Mouse (Mus musculus): ENCODE results near the gene Lamc1. TPM values are rescaled to one million over a fixed set of nuclear protein-coding genes. Genes with fewer than 3 reads are reported as not detected.
A peak's percentile ranks its signal among the peaks of the same experiment; 100 is the strongest.
"Not testable (repeated sequence)": the region's sequence is repeated elsewhere in the genome, so short reads cannot be mapped to it uniquely, and the experiment has no call there.

The Lamc1 gene
- polyA plus RNA-seq, 1 experiment: 13.0 TPM

DNA sequence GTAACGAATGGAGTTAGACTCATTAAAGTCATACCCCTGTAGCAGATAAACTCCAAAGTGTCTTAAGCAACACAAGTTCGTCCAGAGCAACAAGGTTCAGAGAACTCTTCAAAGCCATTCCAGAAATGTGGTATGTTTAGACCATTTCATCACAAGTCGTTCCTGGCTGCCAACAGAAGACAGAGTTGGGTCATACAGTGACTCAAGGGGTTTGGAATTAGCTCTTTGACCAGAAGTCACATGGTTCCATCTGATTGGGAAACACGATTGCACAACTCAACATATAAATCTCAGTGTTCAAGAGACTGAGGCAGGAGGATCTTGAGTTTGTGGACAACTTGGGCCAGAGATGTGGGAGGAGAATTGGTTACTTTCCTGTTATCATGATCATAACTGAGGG, 18.4 kb upstream of the Lamc1 start:
- TF ChIP-seq POLR2A (IDR thresholded peaks at IDR 0.05; ENCODE audit: low read depth, low read length) (no peak), CTCF (IDR thresholded peaks at IDR 0.05; ENCODE audit: extremely low read depth, insufficient read depth, insufficient read length, insufficient replicate concordance) (no peak)
- Histone ChIP-seq H3K27ac (ENCODE audit: insufficient read depth, low read length) (no peak overlapping the region), H3K4me3 (ENCODE audit: extremely low read depth, insufficient read depth, insufficient read length) (no peak overlapping the region), H3K4me1 (ENCODE audit: control insufficient read depth, insufficient read depth, insufficient read length) (no peaks in the 10 kb centered on the region; the same call in 1 of the 2 replicates), H3K36me3 (ENCODE audit: control insufficient read depth, insufficient read depth, low read length) (no peaks in the 10 kb centered on the region), H3K27me3 (ENCODE audit: control insufficient read depth, insufficient read depth, low read length) (no peaks in the 10 kb centered on the region)
- no peak for DNase-seq (ENCODE audit: low read depth in 1 of 2, low spot score in 2 of 2)
- 75% methylated on average over 4 of the region's 4 CpGs for WGBS

DNA sequence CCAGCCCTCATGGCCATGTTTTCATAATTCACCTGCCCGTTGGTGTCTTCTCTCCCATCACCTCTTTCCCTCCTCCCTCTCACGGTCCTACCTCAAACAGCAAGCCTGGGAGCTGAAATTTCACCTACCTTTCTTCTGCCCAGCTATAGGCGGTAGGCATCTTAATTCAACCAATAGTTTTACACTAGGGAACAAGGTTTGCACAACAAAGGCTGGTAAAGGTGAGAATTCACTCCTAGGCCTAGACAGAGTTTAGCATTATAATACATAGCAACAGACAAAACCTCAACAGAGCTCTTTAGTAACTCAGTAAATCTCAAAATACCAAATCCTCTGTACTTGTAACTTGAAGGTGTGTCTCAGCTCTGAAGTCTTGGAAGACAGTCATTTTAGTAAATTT, 15.1 kb upstream of the Lamc1 start:
- no peak for TF ChIP-seq POLR2A (IDR thresholded peaks at IDR 0.05; ENCODE audit: low read depth, low read length)
- TF ChIP-seq CTCF (IDR thresholded peaks at IDR 0.05; ENCODE audit: extremely low read depth, insufficient read depth, insufficient read length, insufficient replicate concordance): no peak
- Histone ChIP-seq H3K4me3 (ENCODE audit: extremely low read depth, insufficient read depth, insufficient read length) (no peak overlapping the region), H3K36me3 (ENCODE audit: control insufficient read depth, insufficient read depth, low read length) (no peaks in the 10 kb centered on the region), H3K27me3 (ENCODE audit: control insufficient read depth, insufficient read depth, low read length) (no peaks in the 10 kb centered on the region), H3K27ac (ENCODE audit: insufficient read depth, low read length) (no peak overlapping the region), H3K4me1 (ENCODE audit: control insufficient read depth, insufficient read depth, insufficient read length) (no peaks in the 10 kb centered on the region)
- 90% methylated on average over 3 of the region's 3 CpGs for WGBS
- DNase-seq (ENCODE audit: low read depth in 1 of 2, low spot score in 2 of 2): no peak

DNA sequence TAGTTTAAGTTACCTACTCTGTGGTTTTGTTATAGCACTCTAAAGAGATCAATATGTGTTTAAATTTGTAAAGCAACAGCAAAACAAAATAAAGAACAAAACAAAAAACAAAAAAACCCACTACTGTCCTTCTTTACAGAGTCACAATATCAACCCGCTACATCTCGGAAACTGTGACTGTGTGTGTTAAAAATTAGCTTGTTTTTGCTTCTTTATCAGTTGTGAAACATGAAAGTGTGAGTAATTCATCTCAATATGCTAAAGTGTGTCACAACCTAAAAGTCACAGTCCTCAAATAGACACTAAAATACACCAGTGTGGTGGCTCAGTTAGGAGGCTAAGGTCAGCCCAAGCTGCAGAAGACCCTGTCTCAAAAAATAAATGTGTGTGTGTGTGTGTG, 14.5 kb upstream of the Lamc1 start:
- no peak overlapping the region for H3K27ac ChIP-seq (ENCODE audit: insufficient read depth, low read length)
- 93% methylated on average over 2 of the region's 2 CpGs for WGBS
- H3K27me3 ChIP-seq (ENCODE audit: control insufficient read depth, insufficient read depth, low read length): no peaks in the 10 kb centered on the region
- H3K4me1 ChIP-seq (ENCODE audit: control insufficient read depth, insufficient read depth, insufficient read length): no peaks in the 10 kb centered on the region
- no peaks in the 10 kb centered on the region for H3K36me3 ChIP-seq (ENCODE audit: control insufficient read depth, insufficient read depth, low read length)
- no peak overlapping the region for H3K4me3 ChIP-seq (ENCODE audit: extremely low read depth, insufficient read depth, insufficient read length)
- no peak for DNase-seq (ENCODE audit: low read depth in 1 of 2, low spot score in 2 of 2)
- TF ChIP-seq CTCF (IDR thresholded peaks at IDR 0.05; ENCODE audit: extremely low read depth, insufficient read depth, insufficient read length, insufficient replicate concordance) (no peak), POLR2A (IDR thresholded peaks at IDR 0.05; ENCODE audit: low read depth, low read length) (no peak)

DNA sequence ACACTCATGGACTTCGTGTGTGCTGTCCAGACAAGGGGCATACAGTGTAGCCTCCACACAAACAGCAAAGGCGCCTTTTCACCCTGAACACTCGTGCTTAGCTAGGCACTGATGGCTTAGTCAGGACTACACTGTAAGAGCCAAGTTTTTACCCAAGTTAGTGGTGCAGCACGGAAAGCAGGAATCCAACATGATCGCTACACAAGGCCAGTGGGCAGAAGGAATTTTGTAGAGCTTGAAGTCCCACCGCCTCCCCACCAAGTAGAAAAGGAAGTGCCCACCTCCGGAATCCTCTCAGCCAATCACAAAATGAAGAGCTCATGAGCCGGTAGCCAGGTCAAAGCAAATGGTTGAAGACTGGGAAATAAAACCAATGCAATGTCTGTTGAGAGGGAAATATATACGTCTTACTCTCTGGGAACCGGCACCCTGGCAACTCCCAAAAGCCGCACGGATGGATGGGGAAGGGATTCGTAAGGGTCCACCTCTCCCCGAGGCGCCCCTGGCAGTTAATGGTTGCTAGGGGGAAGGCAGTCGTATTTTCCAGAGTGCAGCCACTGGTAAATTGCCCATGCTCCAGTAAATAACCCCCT, 13.2 kb upstream of the Lamc1 start:
- DNase-seq (ENCODE audit: low read depth in 1 of 2, low spot score in 2 of 2): no peak
- 90% methylated on average over 16 of the region's 16 CpGs for WGBS
- Histone ChIP-seq H3K4me3 (ENCODE audit: extremely low read depth, insufficient read depth, insufficient read length) (no peak overlapping the region), H3K36me3 (ENCODE audit: control insufficient read depth, insufficient read depth, low read length) (no peaks in the 10 kb centered on the region), H3K27ac (ENCODE audit: insufficient read depth, low read length) (no peak overlapping the region), H3K4me1 (ENCODE audit: control insufficient read depth, insufficient read depth, insufficient read length) (no peaks in the 10 kb centered on the region), H3K27me3 (ENCODE audit: control insufficient read depth, insufficient read depth, low read length) (no peaks in the 10 kb centered on the region)
- TF ChIP-seq POLR2A (IDR thresholded peaks at IDR 0.05; ENCODE audit: low read depth, low read length): no peak
- TF ChIP-seq CTCF (IDR thresholded peaks at IDR 0.05; ENCODE audit: extremely low read depth, insufficient read depth, insufficient read length, insufficient replicate concordance): no peak

DNA sequence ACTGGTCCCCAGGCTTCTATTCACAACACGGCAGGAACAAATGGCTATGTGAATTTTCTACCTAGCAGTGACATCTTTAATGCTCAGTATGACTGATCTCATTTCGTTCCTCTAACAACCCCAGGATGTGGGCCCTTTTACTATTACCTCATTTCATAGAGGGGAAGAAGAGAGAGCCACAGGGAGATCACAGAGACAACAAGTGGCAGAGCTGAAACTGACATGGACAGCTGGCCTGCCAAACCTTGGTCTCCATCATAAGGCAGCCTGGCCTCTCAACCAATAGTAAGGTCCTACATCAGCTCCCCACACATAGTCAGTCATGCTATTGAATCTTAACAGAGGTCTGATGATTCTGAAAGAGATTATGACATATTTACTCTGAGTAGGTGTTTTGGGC, 12.4 kb upstream of the Lamc1 start:
- Histone ChIP-seq H3K27ac (ENCODE audit: insufficient read depth, low read length) (no peak overlapping the region), H3K4me1 (ENCODE audit: control insufficient read depth, insufficient read depth, insufficient read length) (no peaks in the 10 kb centered on the region), H3K27me3 (ENCODE audit: control insufficient read depth, insufficient read depth, low read length) (no peaks in the 10 kb centered on the region), H3K4me3 (ENCODE audit: extremely low read depth, insufficient read depth, insufficient read length) (no peak overlapping the region), H3K36me3 (ENCODE audit: control insufficient read depth, insufficient read depth, low read length) (no peaks in the 10 kb centered on the region)
- WGBS: 77% methylated on average over 2 of the region's 2 CpGs
- DNase-seq (ENCODE audit: low read depth in 1 of 2, low spot score in 2 of 2): no peak
- no peak for TF ChIP-seq POLR2A (IDR thresholded peaks at IDR 0.05; ENCODE audit: low read depth, low read length)
- TF ChIP-seq CTCF (IDR thresholded peaks at IDR 0.05; ENCODE audit: extremely low read depth, insufficient read depth, insufficient read length, insufficient replicate concordance): no peak

DNA sequence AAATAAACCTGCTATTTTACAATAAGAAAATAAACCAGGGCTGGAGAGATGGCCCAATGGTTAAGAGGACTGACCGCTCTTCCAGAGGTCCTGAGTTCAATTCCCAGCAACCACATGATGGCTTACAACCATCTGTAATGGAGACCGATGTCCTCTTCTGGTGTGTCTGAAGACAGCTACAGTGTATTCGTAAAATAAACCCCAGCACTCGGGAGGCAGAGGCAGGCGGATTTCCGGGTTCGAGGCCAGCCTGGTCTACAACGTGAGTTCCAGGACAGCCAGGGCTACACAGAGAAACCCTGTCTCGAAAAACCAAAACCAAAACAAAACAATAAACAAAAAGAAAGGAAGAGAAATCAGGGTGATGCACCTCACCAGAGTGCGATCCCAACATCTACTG, 2.9 kb upstream of the Lamc1 start:
- not testable (repeated sequence) for H3K4me1 ChIP-seq (ENCODE audit: control insufficient read depth, insufficient read depth, insufficient read length); DNase-seq (ENCODE audit: low read depth in 1 of 2, low spot score in 2 of 2); H3K27ac ChIP-seq (ENCODE audit: insufficient read depth, low read length); H3K36me3 ChIP-seq (ENCODE audit: control insufficient read depth, insufficient read depth, low read length); H3K27me3 ChIP-seq (ENCODE audit: control insufficient read depth, insufficient read depth, low read length); H3K4me3 ChIP-seq (ENCODE audit: extremely low read depth, insufficient read depth, insufficient read length)
- 94% methylated on average over 10 of the region's 10 CpGs for WGBS

DNA sequence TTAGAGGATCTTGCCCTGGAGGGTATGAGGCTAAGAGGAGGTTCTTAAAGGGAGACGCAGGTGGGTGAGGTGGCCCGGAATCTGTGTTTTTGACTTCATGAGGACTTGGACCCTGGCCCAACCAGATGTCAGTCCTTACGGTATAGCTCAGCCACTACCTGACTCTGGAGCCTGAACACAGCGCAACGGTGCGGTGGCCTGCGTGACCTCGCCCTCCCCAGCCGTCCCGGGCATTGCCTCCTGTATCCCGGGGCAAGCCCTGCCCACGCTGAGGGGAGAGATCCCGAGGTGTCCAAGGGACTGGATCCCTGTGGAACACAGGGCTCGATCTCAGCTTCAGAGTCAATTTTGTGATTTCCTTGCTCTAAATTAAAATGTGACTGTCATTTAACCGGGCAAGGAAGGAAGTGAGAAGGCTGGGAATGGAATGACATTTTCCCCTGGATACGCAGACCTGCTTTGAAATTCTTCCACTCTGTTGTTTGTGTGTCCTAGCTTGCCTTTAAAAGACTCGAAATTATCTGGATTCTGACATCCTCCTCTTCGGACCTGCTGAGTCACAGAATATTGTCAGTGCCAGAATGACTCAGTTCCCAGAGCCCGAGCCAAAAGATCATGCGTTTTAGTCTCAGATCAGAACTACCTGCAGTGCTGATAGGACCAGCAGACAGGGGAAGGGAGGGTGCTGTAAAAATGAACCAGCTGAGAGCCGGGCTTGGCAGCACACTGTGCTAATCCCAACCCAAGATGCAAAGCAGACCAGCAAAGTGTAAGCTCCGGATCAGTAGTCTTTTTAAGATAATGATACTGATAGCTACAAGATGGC, 923 bp upstream of the Lamc1 start:
- WGBS: 6% methylated on average over 22 of the region's 22 CpGs
- H3K27me3 ChIP-seq (ENCODE audit: control insufficient read depth, insufficient read depth, low read length): no peaks in the 10 kb centered on the region; the same call in 1 of the 2 replicates
- H3K4me1 ChIP-seq (ENCODE audit: control insufficient read depth, insufficient read depth, insufficient read length): peaks cover 6% of the 10 kb centered on the region
- peak overlapping the region; percentile 97; the same call in 1 of the 2 replicates for H3K4me3 ChIP-seq (ENCODE audit: extremely low read depth, insufficient read depth, insufficient read length)
- no peak for TF ChIP-seq POLR2A (IDR thresholded peaks at IDR 0.05; ENCODE audit: low read depth, low read length)
- no peak for TF ChIP-seq CTCF (IDR thresholded peaks at IDR 0.05; ENCODE audit: extremely low read depth, insufficient read depth, insufficient read length, insufficient replicate concordance)
- no peaks in the 10 kb centered on the region for H3K36me3 ChIP-seq (ENCODE audit: control insufficient read depth, insufficient read depth, low read length)
- DNase-seq (ENCODE audit: low read depth in 1 of 2, low spot score in 2 of 2): no peak
- H3K27ac ChIP-seq (ENCODE audit: insufficient read depth, low read length): 0 out of 2 replicates have a peak overlapping the region, but pooled peaks have one; percentile 11

All from spleen, adult 2 months (tissue).